Mouse (Mus musculus) kidney, embryonic 14.5 days (tissue): ENCODE measurements at regions not wholly inside any gene's neighbourhood (a gene's known extent, or its start where the extent isn't known, plus 50 kb on each side); places are given as distances from the start of the nearest gene placed in this dataset.

Experiments used
- ATAC-seq: fragments of 200-750 bp; cut with Nextera tagmentation; 2 replicates; pipeline ENCODE4 v1.8.0; 2017; ENCODE audit warnings: moderate number of reproducible peaks, mild to moderate bottlenecking, moderate TSS enrichment, moderate library complexity; ENCODE audit not compliant: low FRiP score, low TSS enrichment
- H3K27ac ChIP-seq: fragments of 300-500 bp; sonication (generic); 2 replicates; pipeline ENCODE4 v1.5.1; 2014; ENCODE audit warnings: low read depth, mild to moderate bottlenecking, low read length, moderate library complexity, mixed read lengths
- H3K27me3 ChIP-seq: fragments of 300-500 bp; sonication (generic); 2 replicates; pipeline ENCODE4 v1.6.1; 2014; ENCODE audit warnings: mild to moderate bottlenecking, low read length; ENCODE audit not compliant: control insufficient read depth, insufficient read depth
- H3K36me3 ChIP-seq: fragments of 300-500 bp; sonication (generic); 2 replicates; pipeline ENCODE4 v1.6.1; 2014; ENCODE audit warnings: low read length, mixed read lengths; ENCODE audit not compliant: control insufficient read depth, insufficient read depth
- H3K4me1 ChIP-seq: fragments of 300-500 bp; sonication (generic); 2 replicates; pipeline ENCODE4 v1.6.1; 2014; ENCODE audit warnings: low read length, mixed read lengths; ENCODE audit not compliant: control insufficient read depth, insufficient read depth
- H3K4me2 ChIP-seq: fragments of 300-500 bp; sonication (generic); replicated peaks from 2 replicates; pipeline ENCODE4 v1.6.1; 2014; ENCODE audit warnings: low read depth, mild to moderate bottlenecking, low read length
- H3K4me3 ChIP-seq: fragments of 300-500 bp; sonication (generic); 2 replicates; pipeline ENCODE4 v1.5.1; 2014; ENCODE audit warnings: mild to moderate bottlenecking, low read length
- H3K9ac ChIP-seq: fragments of 300-500 bp; sonication (generic); 2 replicates; pipeline ENCODE4 v1.6.1; 2014; ENCODE audit warnings: low read depth, mild to moderate bottlenecking, low read length, moderate library complexity
- H3K9me3 ChIP-seq: fragments of 300-500 bp; sonication (generic); 2 replicates; pipeline ENCODE4 v1.6.1; 2016; ENCODE audit warnings: low read length; ENCODE audit not compliant: control insufficient read depth
- WGBS: fragments of 180-500 bp; shearing (Covaris S2); extraction: QIAGEN DNeasy Blood & Tissue Kit; methylation state at CpG from one replicate; pipeline ENCODE4 v1.1.7; 2014; 5-methylcytosine and 5-hydroxymethylcytosine counted together

- 55% methylated on average over 6 of the region's 6 CpGs for WGBS
- H3K4me1 ChIP-seq: peaks cover 9% of the 10 kb centered on the region
- no peaks in the 10 kb centered on the region for H3K27me3 ChIP-seq
- no peaks in the 10 kb centered on the region for H3K9me3 ChIP-seq
- H3K4me2 ChIP-seq: no peak overlapping the region
- H3K36me3 ChIP-seq: no peaks in the 10 kb centered on the region
- no peak overlapping the region for H3K4me3 ChIP-seq
- H3K9ac ChIP-seq: no peak overlapping the region
- no peak for ATAC-seq
- no peak overlapping the region for H3K27ac ChIP-seq
Measured at GRCm38 (mm10) chr17:3248875-3249274, 77.5 kb upstream of the Tiam2 start.

DNA sequence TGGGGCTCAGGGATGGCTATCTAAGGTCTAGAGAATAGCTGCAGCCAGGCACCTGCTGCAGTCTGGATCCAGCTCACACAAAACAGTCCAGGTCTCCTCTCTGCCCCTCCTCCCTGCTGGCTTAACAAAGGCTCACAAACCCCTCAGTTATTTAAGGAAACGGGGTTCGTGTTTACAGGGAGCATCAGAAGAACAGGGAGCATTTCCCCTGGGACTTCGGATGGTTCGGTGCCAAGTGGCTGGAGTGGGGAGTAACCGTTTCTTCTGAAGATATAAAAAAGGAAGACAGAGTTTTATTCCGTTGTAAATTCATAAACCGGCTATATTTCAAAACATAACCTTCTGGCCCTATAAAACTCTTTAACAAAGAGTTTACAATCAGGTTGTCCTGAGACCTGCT is 77.1 kb upstream of the Tiam2 start:
- Histone ChIP-seq H3K27me3 (no peaks in the 10 kb centered on the region), H3K27ac (no peak overlapping the region), H3K4me3 (no peak overlapping the region), H3K9me3 (no peaks in the 10 kb centered on the region), H3K9ac (no peak overlapping the region), H3K4me1 (peaks cover 9% of the 10 kb centered on the region), H3K4me2 (no peak overlapping the region), H3K36me3 (no peaks in the 10 kb centered on the region)
- no peak for ATAC-seq
- 33% methylated on average over 7 of the region's 7 CpGs for WGBS

DNA sequence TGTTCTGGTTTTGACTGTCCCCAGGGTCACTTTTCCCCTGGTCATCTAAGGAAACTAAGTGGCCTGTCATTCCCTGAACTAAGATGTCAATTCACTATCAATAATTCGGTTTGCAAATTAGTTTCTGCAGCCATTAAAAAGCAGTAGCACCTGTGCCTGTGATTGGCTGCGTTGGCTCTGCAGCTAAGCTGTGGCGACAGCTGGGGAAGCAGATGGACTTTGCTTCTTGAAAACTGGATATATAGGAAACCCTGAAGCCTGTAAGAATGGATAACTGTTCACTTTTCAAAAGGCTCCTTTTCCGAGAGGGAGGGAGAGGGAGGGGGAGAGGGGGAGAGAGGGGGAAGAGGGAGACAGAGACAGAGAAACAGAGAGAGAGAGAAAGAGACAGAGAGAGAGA is 75.2 kb upstream of the Tiam2 start:
- no peaks in the 10 kb centered on the region for H3K36me3 ChIP-seq
- no peaks in the 10 kb centered on the region for H3K9me3 ChIP-seq
- H3K27me3 ChIP-seq: no peaks in the 10 kb centered on the region
- no peak overlapping the region for H3K9ac ChIP-seq
- peaks cover 9% of the 10 kb centered on the region for H3K4me1 ChIP-seq
- ATAC-seq: no peak
- H3K4me2 ChIP-seq: no peak overlapping the region
- 92% methylated on average over 4 of the region's 4 CpGs for WGBS
- no peak overlapping the region for H3K4me3 ChIP-seq
- no peak overlapping the region for H3K27ac ChIP-seq

GRCm38 (mm10) chr17:3251966-3252365 is 74.4 kb upstream of the Tiam2 start:
- no peak overlapping the region for H3K4me2 ChIP-seq
- no peak overlapping the region for H3K27ac ChIP-seq
- ATAC-seq: no peak
- WGBS: 84% methylated on average over 5 of the region's 5 CpGs
- no peak overlapping the region for H3K9ac ChIP-seq
- H3K4me3 ChIP-seq: no peak overlapping the region
- H3K36me3 ChIP-seq: no peaks in the 10 kb centered on the region; the same call in 1 of the 2 replicates
- no peaks in the 10 kb centered on the region for H3K27me3 ChIP-seq
- H3K4me1 ChIP-seq: peaks cover 4% of the 10 kb centered on the region
- no peaks in the 10 kb centered on the region for H3K9me3 ChIP-seq

DNA sequence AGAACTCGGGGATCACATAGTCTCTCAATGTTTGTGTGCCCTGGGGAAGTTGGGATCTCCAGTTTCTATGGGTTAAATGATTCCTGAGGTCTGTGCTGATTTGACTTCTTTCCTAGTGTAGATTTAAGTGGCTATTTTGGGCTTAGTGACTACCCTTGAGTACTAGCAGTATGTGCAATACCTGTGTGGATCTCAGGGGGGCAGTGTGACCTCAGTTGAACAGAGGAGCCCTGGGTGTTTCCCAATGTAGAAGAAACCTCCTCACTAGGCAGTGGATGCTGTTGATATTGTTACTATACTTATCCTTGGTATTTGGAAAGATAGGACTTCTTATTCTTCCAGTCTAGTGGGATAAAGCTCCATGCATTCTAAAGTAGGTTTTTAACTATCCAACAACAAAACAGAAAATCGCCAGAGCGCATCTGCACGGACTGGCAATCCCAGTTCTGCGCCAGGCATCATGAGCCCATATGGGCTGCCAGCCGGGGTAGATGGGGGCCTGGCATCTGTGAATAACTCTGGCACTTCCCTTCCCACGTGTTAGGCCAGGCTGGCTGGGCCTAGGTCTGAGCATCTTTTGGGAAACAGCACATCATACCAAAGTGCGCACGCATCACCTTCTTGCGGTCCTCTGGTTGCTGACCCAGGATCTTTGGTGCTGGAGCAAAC is 72.7 kb upstream of the Tiam2 start:
- H3K27ac ChIP-seq: no peak overlapping the region
- no peaks in the 10 kb centered on the region for H3K9me3 ChIP-seq
- H3K9ac ChIP-seq: no peak overlapping the region
- H3K4me2 ChIP-seq: no peak overlapping the region
- ATAC-seq: no peak
- 90% methylated on average over 10 of the region's 10 CpGs for WGBS
- no peaks in the 10 kb centered on the region; the same call in 1 of the 2 replicates for H3K36me3 ChIP-seq
- no peaks in the 10 kb centered on the region for H3K27me3 ChIP-seq
- H3K4me1 ChIP-seq: peaks cover 4% of the 10 kb centered on the region
- H3K4me3 ChIP-seq: no peak overlapping the region

DNA sequence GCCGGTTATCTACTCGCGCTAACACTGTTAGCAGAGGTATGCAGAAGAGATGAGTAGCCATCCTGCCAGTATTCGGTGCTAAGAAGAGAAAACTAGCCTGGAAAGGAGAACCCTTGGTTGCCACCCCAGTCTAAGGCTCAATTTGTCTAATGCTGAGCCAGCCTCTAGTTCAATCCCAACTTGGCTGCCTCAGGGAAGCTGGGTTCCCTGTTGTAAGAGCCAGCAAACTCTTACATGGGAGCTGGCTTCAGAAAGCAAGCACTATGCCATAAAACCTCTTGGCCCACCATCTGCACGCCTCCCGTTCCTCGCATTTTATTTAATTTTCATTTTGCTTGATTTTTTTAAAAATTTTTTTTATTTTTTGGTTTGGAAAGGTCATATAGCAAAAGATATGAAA is 69.6 kb upstream of the Tiam2 start:
- 96% methylated on average over 7 of the region's 7 CpGs for WGBS
- no peaks in the 10 kb centered on the region for H3K27me3 ChIP-seq
- H3K4me3 ChIP-seq: no peak overlapping the region
- H3K4me2 ChIP-seq: no peak overlapping the region
- no peaks in the 10 kb centered on the region for H3K9me3 ChIP-seq
- no peak overlapping the region for H3K27ac ChIP-seq
- no peaks in the 10 kb centered on the region; the same call in 1 of the 2 replicates for H3K36me3 ChIP-seq
- no peak overlapping the region for H3K9ac ChIP-seq
- ATAC-seq: no peak
- H3K4me1 ChIP-seq: no peaks in the 10 kb centered on the region

- no peak overlapping the region for H3K9ac ChIP-seq
- no peak overlapping the region for H3K4me2 ChIP-seq
- H3K9me3 ChIP-seq: no peaks in the 10 kb centered on the region
- no peak overlapping the region for H3K27ac ChIP-seq
- H3K4me1 ChIP-seq: no peaks in the 10 kb centered on the region; the same call in 1 of the 2 replicates
- WGBS: 90% methylated on average over 9 of the region's 9 CpGs
- H3K4me3 ChIP-seq: no peak overlapping the region
- H3K27me3 ChIP-seq: no peaks in the 10 kb centered on the region
- no peaks in the 10 kb centered on the region; the same call in 1 of the 2 replicates for H3K36me3 ChIP-seq
- no peak for ATAC-seq
Measured at GRCm38 (mm10) chr17:3258811-3259510, 67.4 kb upstream of the Tiam2 start.

GRCm38 (mm10) chr17:3260796-3261195 is 65.6 kb upstream of the Tiam2 start:
- H3K27ac ChIP-seq: no peak overlapping the region
- H3K36me3 ChIP-seq: no peaks in the 10 kb centered on the region; the same call in 1 of the 2 replicates
- no peak overlapping the region for H3K9ac ChIP-seq
- WGBS: 78% methylated on average over 11 of the region's 11 CpGs
- ATAC-seq: no peak
- H3K4me3 ChIP-seq: no peak overlapping the region
- no peak overlapping the region for H3K4me2 ChIP-seq
- H3K9me3 ChIP-seq: no peaks in the 10 kb centered on the region
- no peaks in the 10 kb centered on the region; the same call in 1 of the 2 replicates for H3K4me1 ChIP-seq
- no peaks in the 10 kb centered on the region for H3K27me3 ChIP-seq
